Mouse (Mus musculus): ENCODE measurements around the gene Pex26. TPM values are rescaled to one million over a fixed set of nuclear protein-coding genes. Genes with fewer than 3 reads are reported as not detected.

Pex26 gene
- total RNA-seq (2015; ENCODE audit: low replicate concordance) (1.7 and 3.8 TPM in 2 replicates), total RNA-seq (2017; ENCODE audit: low replicate concordance) (1.3 and 1.7 TPM in 2 replicates)

GRCm38 (mm10) chr6:121183414-121184173 is at the start of gene Pex26:
Pex26 (plus strand) TSS chr6:121183667.
- ATAC-seq (replicated peaks; ENCODE audit: low FRiP score, poor library complexity, severe bottlenecking) = peak; percentile 95

DNA sequence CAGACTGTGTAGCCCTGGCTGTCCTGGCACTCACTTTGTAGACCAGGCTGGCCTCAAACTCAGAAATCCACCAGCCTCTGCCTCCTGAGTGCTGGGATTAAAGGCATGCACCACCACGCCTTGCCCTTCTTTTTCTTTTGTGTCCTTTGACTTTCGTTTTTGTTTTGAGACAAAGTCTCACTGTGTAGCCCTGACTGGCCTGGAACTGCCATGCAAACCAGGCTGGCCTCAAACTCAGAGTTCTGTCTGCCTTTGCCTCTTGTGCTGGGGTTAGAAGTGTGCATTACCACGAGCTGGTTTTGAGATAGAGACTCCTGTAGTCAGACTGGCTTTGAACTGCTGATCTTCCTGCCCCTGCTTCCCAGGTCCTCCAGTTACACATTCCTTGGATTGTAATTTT is 49.2 kb upstream of the Pex26 start:
- no peak for ATAC-seq (replicated peaks; ENCODE audit: low FRiP score, poor library complexity, severe bottlenecking)

DNA sequence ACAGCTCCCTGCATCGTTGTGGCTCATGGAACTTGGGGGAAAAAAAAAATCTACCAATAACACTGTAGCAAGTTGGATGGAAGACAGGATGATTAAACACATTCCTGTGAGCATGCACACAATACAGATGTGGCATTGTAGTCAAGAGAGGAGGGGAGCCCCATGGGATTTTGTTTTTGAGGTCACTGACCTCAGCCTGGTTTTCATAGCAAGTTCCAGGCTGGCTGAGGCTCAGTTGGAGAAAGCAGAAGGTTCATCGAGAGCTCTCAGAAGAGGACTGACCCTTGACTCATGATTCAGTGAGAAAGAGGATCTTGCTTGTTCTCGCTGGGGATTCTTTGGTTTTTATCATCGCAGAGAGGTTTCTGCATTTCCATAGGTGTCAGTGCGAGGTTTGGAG is 48.6 kb upstream of the Pex26 start:
- no peak for ATAC-seq (replicated peaks; ENCODE audit: low FRiP score, poor library complexity, severe bottlenecking)

DNA sequence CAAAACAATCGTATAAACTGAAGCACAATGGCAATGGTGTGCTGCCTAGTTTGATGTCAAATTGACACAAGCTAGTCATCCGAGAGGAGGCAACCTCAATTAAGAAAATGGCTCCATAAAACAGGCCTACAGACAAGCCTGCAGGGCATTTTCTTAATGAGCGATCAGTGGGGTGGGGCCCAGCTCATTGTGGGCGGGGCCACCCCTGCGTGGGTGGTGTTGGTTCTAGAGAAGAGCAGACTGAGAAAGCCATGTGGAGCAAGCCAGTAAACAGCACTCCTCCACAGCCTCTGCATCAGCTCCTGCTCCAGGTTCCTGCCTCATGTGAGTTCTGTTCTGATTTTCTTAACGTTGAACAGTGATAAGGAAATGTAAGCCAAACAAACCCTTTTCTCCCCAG is 46.2 kb upstream of the Pex26 start:
- ATAC-seq (replicated peaks; ENCODE audit: low FRiP score, poor library complexity, severe bottlenecking) = no peak

DNA sequence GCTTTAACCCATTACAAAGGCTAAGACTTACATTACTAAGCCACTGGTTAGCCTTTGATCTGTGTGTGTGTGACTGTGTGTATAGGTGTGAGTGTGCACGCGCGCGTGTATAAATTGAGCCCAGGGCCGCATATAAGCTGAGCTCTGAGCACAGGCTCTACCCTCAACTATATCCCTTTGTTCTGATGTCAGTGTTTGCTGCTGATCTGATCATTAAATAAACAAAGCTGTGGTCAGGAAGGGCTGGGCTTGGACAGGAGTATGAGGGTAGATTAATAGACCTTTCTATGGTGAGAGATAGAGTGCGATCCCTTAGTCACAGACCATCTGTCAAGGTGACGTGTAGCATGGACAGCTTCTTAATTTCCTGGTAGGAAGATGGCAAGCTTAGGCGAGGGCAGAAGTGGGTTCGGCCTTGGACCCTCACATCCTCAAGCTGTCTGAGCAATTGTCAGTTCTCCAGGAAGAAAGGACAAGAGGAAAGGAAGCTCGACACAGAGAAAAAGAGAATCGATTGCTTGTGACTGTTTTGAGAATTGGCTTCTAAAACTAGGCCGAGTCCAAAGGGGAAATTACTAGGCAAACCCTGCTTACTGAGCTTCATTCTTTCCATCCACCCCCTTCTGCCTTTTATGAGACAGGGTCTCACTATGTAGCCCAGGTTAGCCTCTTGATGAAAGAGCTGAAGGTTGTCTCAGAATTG is 45.0 kb upstream of the Pex26 start:
- no peak for ATAC-seq (replicated peaks; ENCODE audit: low FRiP score, poor library complexity, severe bottlenecking)

- no peak for ATAC-seq (replicated peaks; ENCODE audit: low FRiP score, poor library complexity, severe bottlenecking)
These were observed 44.2 kb upstream of the Pex26 start for GRCm38 (mm10) chr6:121139271-121139670.

GRCm38 (mm10) chr6:121142298-121142697 is 41.2 kb upstream of the Pex26 start:
- no peak for ATAC-seq (replicated peaks; ENCODE audit: low FRiP score, poor library complexity, severe bottlenecking)

GRCm38 (mm10) chr6:121143439-121143838 is 40.0 kb upstream of the Pex26 start:
- no peak for ATAC-seq (replicated peaks; ENCODE audit: low FRiP score, poor library complexity, severe bottlenecking)

DNA sequence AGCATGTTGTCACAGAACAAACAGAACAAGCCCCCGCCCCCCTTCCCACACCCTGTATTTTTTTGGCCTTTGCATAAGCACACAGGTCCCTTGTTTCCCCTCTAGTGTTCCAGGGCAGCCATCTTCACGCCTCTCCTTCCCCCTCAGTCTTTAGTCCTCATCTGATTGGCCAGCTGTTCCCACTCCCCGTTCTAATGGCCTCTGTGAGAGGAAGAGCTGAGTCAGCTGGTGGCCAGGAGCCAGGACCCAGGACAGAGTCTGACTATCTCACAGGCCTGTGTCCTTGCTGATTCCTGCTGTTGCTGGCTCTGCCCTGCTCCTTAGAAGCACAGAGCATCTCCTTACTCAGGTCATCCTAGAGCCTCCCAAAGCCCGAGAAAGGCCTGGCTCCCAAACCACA is 39.4 kb upstream of the Pex26 start:
- no peak for ATAC-seq (replicated peaks; ENCODE audit: low FRiP score, poor library complexity, severe bottlenecking)

DNA sequence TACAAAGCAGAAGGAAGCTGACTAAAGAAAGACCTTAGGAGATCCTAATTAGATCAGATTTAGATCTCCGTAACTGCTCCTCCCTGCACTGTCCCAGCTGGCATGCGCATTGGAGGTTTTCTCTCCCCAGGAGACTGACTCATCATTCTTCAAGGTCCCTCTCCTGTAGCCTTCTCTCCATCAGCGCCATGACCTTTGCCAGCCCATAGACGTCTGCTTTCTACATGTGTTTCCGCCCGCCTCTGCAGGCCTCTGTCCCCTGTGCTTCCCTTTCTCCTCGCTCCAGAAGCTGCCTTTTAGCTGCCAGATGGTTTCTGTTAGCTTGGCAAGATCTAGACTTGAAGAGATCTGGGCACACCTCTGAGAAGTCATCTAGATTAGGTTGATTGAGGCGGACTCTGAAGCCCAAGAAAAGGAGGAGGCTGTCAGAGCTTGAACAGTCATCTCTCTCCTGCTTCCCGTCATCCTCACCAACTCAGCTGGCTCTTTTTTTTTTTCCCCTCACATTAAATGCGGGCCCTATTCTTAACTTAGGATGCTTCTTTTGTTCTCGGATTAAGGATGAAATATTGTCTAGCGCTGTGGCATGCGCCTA is 38.4 kb upstream of the Pex26 start:
- no peak for ATAC-seq (replicated peaks; ENCODE audit: low FRiP score, poor library complexity, severe bottlenecking)

DNA sequence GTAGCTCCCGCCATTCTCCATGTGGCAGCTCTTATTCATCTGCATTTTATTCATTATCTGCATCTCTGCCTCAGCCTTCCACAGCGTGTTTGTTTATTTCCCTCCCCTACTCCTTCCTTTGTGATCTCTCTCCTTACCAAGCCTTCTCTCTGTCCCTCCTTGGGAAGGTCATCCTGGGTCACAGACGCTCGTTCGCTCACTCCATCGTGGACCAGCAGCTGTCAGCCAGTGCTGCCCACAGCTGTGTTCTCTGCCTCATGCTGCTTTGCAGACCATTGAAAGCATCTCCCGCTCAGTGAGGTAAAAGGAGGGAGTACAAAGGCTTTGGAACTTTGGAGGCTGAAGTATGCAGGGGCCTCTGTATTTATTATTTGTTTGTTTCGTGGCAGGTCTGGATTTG is 37.6 kb upstream of the Pex26 start:
- no peak for ATAC-seq (replicated peaks; ENCODE audit: low FRiP score, poor library complexity, severe bottlenecking)

DNA sequence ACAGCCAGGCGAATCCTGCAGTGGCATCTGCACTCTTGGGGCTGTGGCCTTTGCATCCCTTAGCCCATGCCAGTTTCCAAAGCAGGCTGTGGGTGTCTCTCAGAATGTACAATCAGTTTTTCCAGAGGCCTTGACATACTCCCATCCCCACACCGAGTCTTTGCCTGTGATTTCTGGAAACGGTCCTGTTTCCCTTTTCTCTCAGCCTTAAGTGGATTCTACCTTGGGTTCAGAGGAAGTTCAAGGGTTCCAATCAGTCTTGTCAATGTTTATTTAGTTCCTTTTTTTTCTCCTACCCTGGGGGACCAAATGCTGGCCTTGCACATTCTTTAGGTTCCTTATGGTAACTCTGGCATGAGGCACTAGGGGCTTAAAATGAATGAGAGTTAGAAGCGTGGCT is 36.7 kb upstream of the Pex26 start:
- ATAC-seq (replicated peaks; ENCODE audit: low FRiP score, poor library complexity, severe bottlenecking) = no peak

DNA sequence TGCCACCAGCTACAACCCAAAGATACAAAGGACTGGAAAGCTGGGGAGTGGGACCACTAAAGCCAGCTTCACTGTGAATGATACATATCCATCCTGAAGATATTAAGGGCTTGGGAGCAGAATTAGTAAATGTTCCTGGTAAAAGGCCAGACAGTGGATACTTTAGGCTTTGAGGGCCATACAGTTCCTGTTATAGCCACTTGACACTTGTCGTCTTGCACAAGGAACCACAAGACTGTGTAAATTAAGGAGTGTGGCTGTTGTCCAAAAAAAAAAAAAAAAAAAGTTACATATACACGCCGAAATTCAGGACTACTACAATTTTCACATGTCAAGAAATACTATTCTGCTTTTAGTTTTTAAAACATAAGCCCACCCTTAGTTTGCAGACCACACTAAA is 35.1 kb upstream of the Pex26 start:
- ATAC-seq (replicated peaks; ENCODE audit: low FRiP score, poor library complexity, severe bottlenecking) = no peak

DNA sequence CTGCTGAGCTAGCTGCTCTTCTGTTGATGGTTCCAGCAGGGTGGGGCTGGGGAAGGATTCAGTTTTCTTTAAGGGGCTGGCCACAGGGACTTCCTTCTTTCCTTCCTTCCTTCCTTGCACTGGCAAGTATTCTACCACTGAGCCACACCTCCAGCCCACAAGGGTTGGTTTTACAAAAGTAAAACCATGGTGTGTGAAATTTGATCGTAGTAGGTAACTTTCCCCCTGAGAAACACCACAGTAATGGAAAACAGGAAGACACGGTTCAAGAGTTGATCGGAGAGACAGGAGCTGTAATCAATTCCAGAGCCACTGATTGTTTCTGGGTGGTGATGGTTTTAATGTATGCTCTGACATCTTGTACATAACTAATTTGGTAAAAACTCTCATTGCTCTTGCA is 34.0 kb upstream of the Pex26 start:
- no peak for ATAC-seq (replicated peaks; ENCODE audit: low FRiP score, poor library complexity, severe bottlenecking)

DNA sequence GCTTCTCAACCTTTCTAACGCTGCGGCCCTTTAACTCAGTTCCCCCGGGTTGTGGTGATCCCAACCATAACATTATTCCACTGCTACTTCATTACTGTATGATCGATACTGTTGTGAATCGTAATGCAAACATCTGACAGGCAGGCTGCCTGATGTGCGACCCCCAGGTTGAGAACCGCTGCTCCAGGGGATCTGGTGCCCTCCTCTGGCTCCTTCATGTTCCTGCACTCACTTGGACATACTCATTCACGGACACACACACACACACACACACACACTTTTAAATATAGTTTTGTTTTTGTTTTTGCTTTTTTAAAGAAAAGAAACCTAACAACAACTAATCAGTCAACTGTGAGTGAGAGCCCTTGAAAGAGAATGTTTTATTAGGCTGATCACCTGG is 33.3 kb upstream of the Pex26 start:
- no peak for ATAC-seq (replicated peaks; ENCODE audit: low FRiP score, poor library complexity, severe bottlenecking)

- ATAC-seq (replicated peaks; ENCODE audit: low FRiP score, poor library complexity, severe bottlenecking) = no peak
These were observed 31.7 kb upstream of the Pex26 start for GRCm38 (mm10) chr6:121151732-121152131.

- ATAC-seq (replicated peaks; ENCODE audit: low FRiP score, poor library complexity, severe bottlenecking) = no peak
These were observed 30.3 kb upstream of the Pex26 start for GRCm38 (mm10) chr6:121153177-121153576.

DNA sequence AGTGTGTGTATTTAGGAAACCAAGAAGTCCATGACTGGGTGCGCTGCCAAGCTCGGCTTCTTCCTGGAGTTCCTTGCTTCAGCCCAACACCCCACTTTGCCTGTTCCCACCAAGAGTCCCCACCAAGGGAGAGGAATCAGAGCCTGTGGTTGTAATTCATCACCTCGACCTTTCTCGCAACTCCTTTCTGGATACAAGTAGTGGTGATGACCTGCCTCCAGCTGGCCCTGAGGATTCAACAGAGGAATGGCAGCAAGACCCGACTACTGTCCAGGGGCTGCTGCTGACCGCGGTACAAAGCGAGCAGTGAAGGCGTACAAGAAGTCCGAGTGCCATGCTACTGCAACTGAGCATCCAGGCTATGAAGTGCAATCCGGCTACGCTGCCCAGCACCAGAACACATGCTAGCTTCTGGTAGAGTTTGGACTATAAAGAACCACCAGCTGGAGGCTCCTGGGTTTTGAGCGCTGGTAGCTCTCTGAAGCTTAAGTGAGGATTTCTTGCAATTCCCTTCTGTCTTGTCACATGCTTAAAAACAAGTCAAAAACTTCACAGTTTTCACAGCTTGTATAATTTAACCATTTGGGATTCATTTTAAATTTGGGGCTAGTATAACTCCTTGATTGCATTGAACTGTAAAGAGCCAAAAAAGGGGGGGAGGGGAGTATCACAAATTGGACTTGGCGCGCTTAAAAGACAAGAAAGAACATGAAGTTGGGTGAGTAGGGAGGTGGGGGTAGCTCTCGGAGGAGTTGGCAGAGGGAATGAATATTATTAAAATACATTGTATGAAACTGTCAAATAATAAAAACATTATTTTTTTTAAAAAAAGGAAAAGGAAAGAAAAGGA is 28.8 kb upstream of the Pex26 start:
- ATAC-seq (replicated peaks; ENCODE audit: low FRiP score, poor library complexity, severe bottlenecking) = no peak

GRCm38 (mm10) chr6:121156030-121156429 is 27.4 kb upstream of the Pex26 start:
- no peak for ATAC-seq (replicated peaks; ENCODE audit: low FRiP score, poor library complexity, severe bottlenecking)

GRCm38 (mm10) chr6:121159616-121160015 is 23.9 kb upstream of the Pex26 start:
- ATAC-seq (replicated peaks; ENCODE audit: low FRiP score, poor library complexity, severe bottlenecking) = no peak

Data from erythroblast, adult 5-6 weeks (primary cell).